Mouse (Mus musculus) midbrain, embryonic 13.5 days (tissue): Measurements from ENCODE around the gene Cdk9. TPM values are rescaled to one million over a fixed set of nuclear protein-coding genes. Genes with fewer than 3 reads are reported as not detected.

Source experiments
- ATAC-seq: fragments of 200-750 bp; cut with Nextera tagmentation; 2 replicates; pipeline ENCODE4 v1.8.0; 2017; ENCODE audit warnings: mild to moderate bottlenecking, moderate TSS enrichment, moderate library complexity
- H3K27ac ChIP-seq: fragments of 300-500 bp; sonication (generic); 2 replicates; pipeline ENCODE4 v1.5.1; 2015; ENCODE audit warnings: inconsistent platforms, mild to moderate bottlenecking, moderate library complexity
- H3K27me3 ChIP-seq: fragments of 300-500 bp; sonication (generic); 2 replicates; pipeline ENCODE4 v1.6.1; 2015; ENCODE audit warnings: mild to moderate bottlenecking, inconsistent platforms
- H3K36me3 ChIP-seq: fragments of 300-500 bp; sonication (generic); 2 replicates; pipeline ENCODE4 v1.6.1; 2015; ENCODE audit warnings: mild to moderate bottlenecking, inconsistent platforms
- H3K4me1 ChIP-seq: fragments of 300-500 bp; sonication (generic); replicated peaks from 2 replicates; pipeline ENCODE4 v1.6.1; 2015; ENCODE audit warnings: inconsistent platforms
- H3K4me2 ChIP-seq: fragments of 300-500 bp; sonication (generic); replicated peaks from 2 replicates; pipeline ENCODE4 v1.6.1; 2015; ENCODE audit warnings: moderate library complexity, mild to moderate bottlenecking, inconsistent platforms
- H3K4me3 ChIP-seq: fragments of 300-500 bp; sonication (generic); replicated peaks from 2 replicates; pipeline ENCODE4 v1.5.1; 2015; ENCODE audit warnings: mild to moderate bottlenecking, inconsistent platforms
- H3K9ac ChIP-seq: fragments of 300-500 bp; sonication (generic); replicated peaks from 2 replicates; pipeline ENCODE4 v1.6.1; 2015; ENCODE audit warnings: mild to moderate bottlenecking, inconsistent platforms
- H3K9me3 ChIP-seq: fragments of 300-500 bp; sonication (generic); 2 replicates; pipeline ENCODE4 v1.6.1; 2016; ENCODE audit warnings: mild to moderate bottlenecking, inconsistent platforms
- WGBS: fragments of 180-500 bp; shearing (Covaris S2); methylation state at CpG from one replicate; pipeline ENCODE4 v1.1.7; 2015; 5-methylcytosine and 5-hydroxymethylcytosine counted together
- polyA plus RNA-seq: library from polyadenylated mRNA; unstranded; fragments of >200 nt; fragmentation: Nextera tagmentation; extraction: Ambion mirVana; gene quantifications from 2 replicates; pipeline ENCODE4 v1.2.1, GENCODE M21; 2015

The Cdk9 gene
- polyA plus RNA-seq, 1 experiment from 2014 or later: 84.5 TPM

DNA sequence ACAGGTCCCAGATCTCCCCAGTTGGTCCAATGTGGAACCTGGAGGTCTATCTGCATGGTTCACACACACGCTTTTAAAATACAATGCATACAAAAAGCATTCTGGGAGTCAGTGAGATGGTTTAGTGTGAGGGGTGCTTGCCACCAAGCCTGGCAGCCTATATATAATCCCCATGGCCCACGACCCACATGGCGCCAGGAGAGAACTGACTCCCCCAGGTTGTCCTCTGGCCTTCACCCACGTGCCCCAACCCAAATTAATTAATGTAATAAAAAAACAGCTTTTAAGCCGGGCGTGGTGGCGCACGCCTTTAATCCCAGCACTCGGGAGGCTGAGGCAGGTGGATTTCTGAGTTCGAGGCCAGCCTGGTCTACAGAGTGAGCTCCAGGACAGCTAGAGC, 29.2 kb downstream of the Cdk9 start:
- Histone ChIP-seq H3K9me3 (no peaks in the 10 kb centered on the region), H3K4me3 (no peak overlapping the region), H3K9ac (no peak overlapping the region), H3K4me2 (no peak overlapping the region), H3K4me1 (no peaks in the 10 kb centered on the region), H3K36me3 (peaks cover 59% of the 10 kb centered on the region), H3K27me3 (no peaks in the 10 kb centered on the region), H3K27ac (no peak overlapping the region)
- 90% methylated on average over 10 of the region's 10 CpGs for WGBS
- ATAC-seq: no peak

- Histone ChIP-seq H3K27me3 (no peaks in the 10 kb centered on the region), H3K4me3 (no peak overlapping the region), H3K9ac (peak overlapping the region; percentile 3; the same call in 1 of the 2 replicates), H3K36me3 (peaks cover 54% of the 10 kb centered on the region), H3K9me3 (no peaks in the 10 kb centered on the region), H3K4me2 (no peak overlapping the region), H3K27ac (no peak overlapping the region), H3K4me1 (no peaks in the 10 kb centered on the region)
- ATAC-seq: no peak
- WGBS: 83% methylated on average over 14 of the region's 14 CpGs
These were observed 30.0 kb downstream of the Cdk9 start for GRCm38 (mm10) chr2:32682721-32683417.

DNA sequence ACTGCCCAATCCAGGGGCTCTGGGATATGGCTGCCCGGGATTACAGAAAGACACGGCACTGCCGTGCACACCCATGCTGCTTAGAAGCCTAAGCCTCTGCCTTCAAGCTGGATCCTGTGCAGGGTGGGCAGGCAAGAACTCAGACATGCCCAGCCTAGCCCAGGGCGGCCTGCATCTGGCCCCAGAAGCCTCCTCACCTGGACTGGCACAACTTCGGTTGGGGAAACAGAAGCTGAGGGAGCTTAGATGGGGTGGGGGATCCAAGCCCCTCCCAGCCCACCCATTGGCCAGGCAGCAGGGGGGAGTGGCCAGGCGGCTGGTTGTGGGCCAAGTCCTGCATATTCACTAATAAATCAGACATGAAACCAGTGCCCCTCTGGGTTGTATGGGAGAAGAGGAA, 31.1 kb downstream of the Cdk9 start:
- ATAC-seq: 0 out of 2 replicates have a peak, but pooled peaks have one; percentile 28
- H3K9me3 ChIP-seq: no peaks in the 10 kb centered on the region

DNA sequence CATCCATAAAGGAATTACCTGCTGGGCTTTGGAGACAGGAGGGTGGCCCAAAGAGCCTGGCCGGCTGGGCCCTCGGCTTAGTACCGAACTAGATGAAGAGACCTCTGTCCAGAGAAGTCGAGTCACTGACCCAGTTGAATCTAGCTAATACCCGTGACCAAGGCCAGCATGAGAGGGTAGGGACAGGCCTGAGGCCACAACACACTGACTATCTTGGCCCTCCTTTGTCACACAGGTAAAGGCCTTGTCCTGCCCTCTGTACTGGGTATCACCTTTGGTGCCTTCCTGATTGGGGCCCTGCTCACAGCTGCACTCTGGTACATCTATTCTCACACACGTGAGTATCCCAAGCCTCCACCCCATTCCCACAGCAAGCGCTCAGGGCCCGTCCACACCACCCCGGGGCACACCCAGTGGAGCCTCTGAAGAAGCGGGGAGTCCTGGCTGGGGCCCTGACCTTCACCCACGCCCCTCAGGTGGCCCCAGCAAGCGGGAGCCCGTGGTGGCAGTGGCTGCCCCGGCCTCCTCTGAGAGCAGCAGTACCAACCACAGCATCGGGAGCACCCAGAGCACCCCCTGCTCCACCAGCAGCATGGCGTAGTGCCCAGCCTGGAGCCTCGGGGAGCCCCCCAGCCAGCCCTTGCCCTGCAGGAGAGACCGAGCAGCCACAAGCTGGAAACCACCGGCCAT, 31.8 kb downstream of the Cdk9 start:
- 0 out of 2 replicates have a peak overlapping the region, but pooled peaks have one; percentile 23 for H3K9ac ChIP-seq
- 87% methylated on average over 19 of the region's 19 CpGs for WGBS
- no peaks in the 10 kb centered on the region for H3K4me1 ChIP-seq
- no peaks in the 10 kb centered on the region for H3K9me3 ChIP-seq
- H3K27ac ChIP-seq: no peak overlapping the region
- H3K4me3 ChIP-seq: no peak overlapping the region
- ATAC-seq: 0 out of 2 replicates have a peak, but pooled peaks have one; percentile 13
- no peak overlapping the region for H3K4me2 ChIP-seq
- H3K27me3 ChIP-seq: no peaks in the 10 kb centered on the region
- peaks cover 37% of the 10 kb centered on the region for H3K36me3 ChIP-seq

More for the DNA sequence above, 31.1 kb downstream of the Cdk9 start:
- H3K36me3 ChIP-seq: peaks cover 43% of the 10 kb centered on the region
- no peak overlapping the region for H3K4me3 ChIP-seq
- no peaks in the 10 kb centered on the region for H3K4me1 ChIP-seq
- H3K9ac ChIP-seq: no peak overlapping the region
- no peak overlapping the region for H3K4me2 ChIP-seq
- H3K27me3 ChIP-seq: no peaks in the 10 kb centered on the region
- no peak overlapping the region for H3K27ac ChIP-seq
- WGBS: 63% methylated on average over 6 of the region's 6 CpGs

DNA sequence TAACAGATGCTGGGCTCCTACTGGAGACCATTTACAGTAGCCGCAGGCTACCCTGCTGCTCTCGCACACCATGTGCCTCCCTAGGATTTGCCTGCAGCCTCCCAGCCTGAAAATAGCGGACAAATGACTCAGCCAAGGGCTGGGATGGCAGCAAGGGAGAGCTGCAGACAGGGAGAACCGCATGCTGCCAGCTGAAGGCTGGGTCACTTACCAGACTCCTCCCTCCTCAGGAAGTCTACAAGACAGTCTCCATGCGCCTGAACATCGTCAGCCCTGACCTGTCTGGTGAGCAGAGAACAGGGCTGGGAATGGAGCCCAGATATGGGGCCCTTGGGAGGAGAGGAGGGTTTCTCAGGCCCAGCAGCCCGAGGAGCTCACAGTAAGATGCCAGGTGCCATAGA, 32.8 kb downstream of the Cdk9 start:
- Histone ChIP-seq H3K27ac (no peak overlapping the region), H3K9ac (no peak overlapping the region), H3K27me3 (no peaks in the 10 kb centered on the region), H3K36me3 (peaks cover 26% of the 10 kb centered on the region), H3K4me2 (no peak overlapping the region), H3K4me1 (no peaks in the 10 kb centered on the region), H3K9me3 (no peaks in the 10 kb centered on the region), H3K4me3 (no peak overlapping the region)
- 64% methylated on average over 7 of the region's 7 CpGs for WGBS
- ATAC-seq: no peak

DNA sequence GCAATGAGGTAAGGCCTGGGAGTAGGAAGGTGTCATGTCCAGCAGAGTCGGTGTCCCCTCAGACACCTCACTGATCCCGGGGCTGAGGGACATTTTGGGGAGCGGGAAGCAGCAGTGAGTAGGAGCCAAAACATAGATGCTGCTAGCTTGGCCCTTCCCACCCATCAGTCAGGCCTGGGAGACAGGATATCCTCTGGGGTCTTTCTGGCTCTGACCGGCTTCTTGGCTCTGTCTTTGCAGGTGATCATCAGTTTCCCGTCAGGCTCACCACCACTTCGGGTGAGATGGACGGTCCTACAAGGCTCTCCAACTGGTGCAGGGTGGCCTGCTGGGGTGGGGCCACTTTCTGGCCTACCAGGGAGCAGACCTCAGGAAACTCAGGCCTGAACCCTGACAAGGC, 35.2 kb downstream of the Cdk9 start:
- ATAC-seq: no peak
- no peaks in the 10 kb centered on the region for H3K9me3 ChIP-seq
- H3K4me3 ChIP-seq: no peak overlapping the region
- no peaks in the 10 kb centered on the region for H3K27me3 ChIP-seq
- H3K9ac ChIP-seq: no peak overlapping the region
- no peak overlapping the region for H3K27ac ChIP-seq
- H3K4me2 ChIP-seq: no peak overlapping the region
- peaks cover 2% of the 10 kb centered on the region for H3K36me3 ChIP-seq
- no peaks in the 10 kb centered on the region for H3K4me1 ChIP-seq
- 96% methylated on average over 7 of the region's 7 CpGs for WGBS

- Histone ChIP-seq H3K27me3 (no peaks in the 10 kb centered on the region), H3K27ac (no peak overlapping the region), H3K9ac (no peak overlapping the region), H3K9me3 (no peaks in the 10 kb centered on the region), H3K36me3 (no peaks in the 10 kb centered on the region), H3K4me1 (no peaks in the 10 kb centered on the region), H3K4me3 (no peak overlapping the region), H3K4me2 (no peak overlapping the region)
- ATAC-seq: no peak
- WGBS: 93% methylated on average over 3 of the region's 3 CpGs
These were observed 36.1 kb downstream of the Cdk9 start for GRCm38 (mm10) chr2:32676821-32677220.

- Histone ChIP-seq H3K4me1 (no peaks in the 10 kb centered on the region), H3K27me3 (no peaks in the 10 kb centered on the region), H3K4me3 (no peak overlapping the region), H3K9me3 (no peaks in the 10 kb centered on the region), H3K4me2 (no peak overlapping the region), H3K9ac (no peak overlapping the region), H3K36me3 (no peaks in the 10 kb centered on the region), H3K27ac (no peak overlapping the region)
- 92% methylated on average over 16 of the region's 16 CpGs for WGBS
- no peak for ATAC-seq
These were observed 39.5 kb downstream of the Cdk9 start for GRCm38 (mm10) chr2:32673176-32673917.

DNA sequence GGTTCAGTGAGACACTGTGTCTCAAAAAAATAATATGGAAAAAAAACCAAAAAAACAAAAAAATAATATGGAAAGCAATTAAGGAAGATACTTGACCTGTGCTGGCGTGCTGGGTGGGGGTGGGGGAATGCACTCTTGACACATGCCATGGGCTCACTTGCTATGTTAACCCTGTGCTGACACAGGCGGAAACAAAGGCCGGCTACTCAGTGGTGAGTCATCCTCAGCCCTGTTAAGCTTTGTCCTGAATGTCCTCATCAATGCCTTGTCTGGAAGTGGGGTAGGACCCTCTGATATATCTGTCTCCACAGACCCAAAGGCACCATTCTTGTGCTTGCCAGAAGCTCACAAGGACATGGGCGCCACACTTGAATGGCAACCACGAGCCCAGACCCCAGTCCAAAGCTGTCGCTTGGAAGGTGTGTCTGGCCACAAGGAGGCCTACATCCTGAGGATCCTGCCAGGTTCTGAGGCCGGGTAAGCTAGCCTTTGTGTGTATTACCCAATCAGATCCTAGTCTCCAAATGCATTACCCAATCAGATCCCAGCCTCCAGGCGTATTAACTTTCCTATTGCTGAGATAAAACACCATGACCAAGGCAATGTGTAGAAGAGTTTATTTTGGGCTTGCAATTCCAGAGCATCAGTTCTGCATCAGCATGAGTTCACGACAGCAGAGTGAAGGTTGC, 40.8 kb downstream of the Cdk9 start:
- Histone ChIP-seq H3K9me3 (no peaks in the 10 kb centered on the region), H3K36me3 (no peaks in the 10 kb centered on the region), H3K4me3 (no peak overlapping the region), H3K4me2 (no peak overlapping the region), H3K9ac (no peak overlapping the region), H3K4me1 (peaks cover 2% of the 10 kb centered on the region; the same call in 1 of the 2 replicates), H3K27me3 (no peaks in the 10 kb centered on the region), H3K27ac (no peak overlapping the region)
- 69% methylated on average over 9 of the region's 9 CpGs for WGBS
- ATAC-seq: no peak

- Histone ChIP-seq H3K4me1 (peaks cover 2% of the 10 kb centered on the region; the same call in 1 of the 2 replicates), H3K4me3 (no peak overlapping the region), H3K36me3 (no peaks in the 10 kb centered on the region), H3K27ac (no peak overlapping the region), H3K4me2 (no peak overlapping the region), H3K27me3 (no peaks in the 10 kb centered on the region), H3K9me3 (no peaks in the 10 kb centered on the region), H3K9ac (no peak overlapping the region)
- ATAC-seq: no peak
- 90% methylated on average over 9 of the region's 9 CpGs for WGBS
These were observed 41.7 kb downstream of the Cdk9 start for GRCm38 (mm10) chr2:32671147-32671546.

- WGBS: 84% methylated on average over 3 of the region's 3 CpGs
- no peaks in the 10 kb centered on the region for H3K27me3 ChIP-seq
These were observed 43.0 kb downstream of the Cdk9 start for GRCm38 (mm10) chr2:32669876-32670275.

More at GRCm38 (mm10) chr2:32669876-32670275, 43.0 kb downstream of the Cdk9 start:
- H3K27ac ChIP-seq: no peak overlapping the region
- no peaks in the 10 kb centered on the region for H3K36me3 ChIP-seq
- H3K4me2 ChIP-seq: no peak overlapping the region
- no peak for ATAC-seq
- peaks cover 2% of the 10 kb centered on the region; the same call in 1 of the 2 replicates for H3K4me1 ChIP-seq
- H3K9me3 ChIP-seq: no peaks in the 10 kb centered on the region
- no peak overlapping the region for H3K9ac ChIP-seq
- H3K4me3 ChIP-seq: no peak overlapping the region
